Mouse (Mus musculus): ENCODE results near the gene Tarbp2.
A peak's percentile ranks its signal among the peaks of the same experiment; 100 is the strongest.

Gene Tarbp2

GRCm38 (mm10) chr15:102505073-102505769 is 12.8 kb upstream of the Tarbp2 start:
- no peak for DNase-seq (ENCODE audit: low read depth in 1 of 2, low spot score in 2 of 2)

DNA sequence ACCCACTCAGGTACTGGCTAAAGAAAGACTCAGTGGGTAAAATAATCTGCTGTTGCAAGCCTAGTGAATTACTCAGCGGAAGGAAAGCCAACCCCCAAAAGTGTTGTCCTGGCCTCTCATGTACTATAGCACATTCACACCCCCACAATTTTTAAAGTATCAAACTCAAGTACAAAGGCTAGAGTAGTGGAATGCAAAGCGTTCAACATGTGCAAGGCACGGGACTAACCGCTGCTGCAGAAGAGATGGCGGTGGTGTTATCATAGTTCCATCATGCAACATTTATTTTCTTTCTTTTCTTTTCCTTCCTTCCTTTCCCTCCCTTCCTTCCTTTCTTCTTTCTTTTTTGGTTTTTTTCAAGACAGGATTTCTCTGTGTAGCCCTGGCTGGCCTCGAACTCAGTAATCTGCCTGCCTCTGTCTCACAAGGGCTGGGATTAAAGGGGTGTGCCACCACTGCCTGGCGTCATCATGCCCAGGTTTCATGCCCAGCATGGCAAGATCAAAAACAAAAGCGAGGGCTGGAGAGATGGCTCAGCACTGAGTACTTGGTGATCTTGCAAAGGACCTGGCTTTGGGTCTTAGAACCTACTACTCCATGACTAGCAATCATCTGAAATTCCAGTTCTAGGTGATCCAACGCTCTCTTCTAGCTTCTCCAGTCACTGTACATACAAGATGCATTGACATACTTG is 12.1 kb upstream of the Tarbp2 start:
- no peak for DNase-seq (ENCODE audit: low read depth in 1 of 2, low spot score in 2 of 2)

DNA sequence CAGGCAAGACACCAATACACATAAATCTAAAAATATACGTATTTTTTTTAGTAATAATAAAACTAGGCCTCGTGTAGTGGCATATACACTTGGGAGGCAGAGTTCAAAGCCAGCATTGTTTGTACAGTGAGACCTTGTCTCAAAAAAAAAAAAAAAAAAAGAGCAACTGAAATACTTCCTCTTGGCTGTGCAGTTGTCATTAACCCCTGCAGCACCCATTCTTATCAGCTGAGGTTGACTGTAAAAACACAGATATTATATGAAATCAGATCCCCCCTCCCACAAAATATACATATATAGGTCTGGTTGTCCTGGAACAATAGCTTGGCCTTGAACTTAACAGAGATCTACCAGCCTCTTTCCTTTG is 11.5 kb upstream of the Tarbp2 start:
- no peak for DNase-seq (ENCODE audit: low read depth in 1 of 2, low spot score in 2 of 2)

DNA sequence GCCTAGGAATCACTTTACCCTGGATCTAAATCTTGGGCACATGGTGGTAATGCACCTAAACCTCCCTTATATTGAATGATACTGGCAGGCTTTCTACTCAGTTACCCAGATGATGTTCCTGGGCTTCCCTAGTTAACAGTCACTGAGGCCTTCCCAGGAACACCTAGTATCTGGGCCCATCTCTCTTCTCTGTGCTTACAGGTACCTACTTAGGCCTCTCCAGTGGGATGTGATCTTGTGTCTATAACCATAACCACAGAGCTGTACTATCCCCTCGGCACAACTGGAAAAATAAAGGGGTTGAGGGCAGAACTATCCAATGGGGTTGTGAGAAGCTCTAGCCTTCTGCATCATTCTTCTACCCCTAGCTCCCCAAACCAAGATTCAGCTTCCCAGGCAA is 11.1 kb upstream of the Tarbp2 start:
- DNase-seq (ENCODE audit: low read depth in 1 of 2, low spot score in 2 of 2) = no peak

- DNase-seq (ENCODE audit: low read depth in 1 of 2, low spot score in 2 of 2) = no peak
These were observed 10.4 kb upstream of the Tarbp2 start for GRCm38 (mm10) chr15:102507561-102507960.

- no peak for DNase-seq (ENCODE audit: low read depth in 1 of 2, low spot score in 2 of 2)
These were observed 9.7 kb upstream of the Tarbp2 start for GRCm38 (mm10) chr15:102508336-102508735.

DNA sequence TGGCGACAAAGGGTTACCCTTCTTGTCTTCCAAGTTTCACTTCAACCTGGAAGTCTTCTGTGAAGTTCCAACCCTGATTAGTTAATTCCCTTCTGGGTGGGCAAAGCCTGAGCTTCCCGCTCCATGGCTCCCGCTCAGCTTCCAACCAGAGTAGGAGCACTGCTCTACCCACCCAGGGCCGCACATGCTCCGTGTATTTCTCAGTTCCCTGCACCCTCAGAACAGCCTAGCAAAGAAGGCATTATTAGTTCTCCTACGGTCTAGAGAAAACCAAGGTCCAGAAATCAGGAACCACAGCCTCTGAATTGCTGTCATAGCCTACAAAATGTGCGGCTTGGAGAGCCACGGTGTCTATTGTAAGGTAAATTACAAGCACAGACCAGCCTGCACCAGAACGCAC is 7.9 kb upstream of the Tarbp2 start:
- DNase-seq (ENCODE audit: low read depth in 1 of 2, low spot score in 2 of 2) = no peak

DNA sequence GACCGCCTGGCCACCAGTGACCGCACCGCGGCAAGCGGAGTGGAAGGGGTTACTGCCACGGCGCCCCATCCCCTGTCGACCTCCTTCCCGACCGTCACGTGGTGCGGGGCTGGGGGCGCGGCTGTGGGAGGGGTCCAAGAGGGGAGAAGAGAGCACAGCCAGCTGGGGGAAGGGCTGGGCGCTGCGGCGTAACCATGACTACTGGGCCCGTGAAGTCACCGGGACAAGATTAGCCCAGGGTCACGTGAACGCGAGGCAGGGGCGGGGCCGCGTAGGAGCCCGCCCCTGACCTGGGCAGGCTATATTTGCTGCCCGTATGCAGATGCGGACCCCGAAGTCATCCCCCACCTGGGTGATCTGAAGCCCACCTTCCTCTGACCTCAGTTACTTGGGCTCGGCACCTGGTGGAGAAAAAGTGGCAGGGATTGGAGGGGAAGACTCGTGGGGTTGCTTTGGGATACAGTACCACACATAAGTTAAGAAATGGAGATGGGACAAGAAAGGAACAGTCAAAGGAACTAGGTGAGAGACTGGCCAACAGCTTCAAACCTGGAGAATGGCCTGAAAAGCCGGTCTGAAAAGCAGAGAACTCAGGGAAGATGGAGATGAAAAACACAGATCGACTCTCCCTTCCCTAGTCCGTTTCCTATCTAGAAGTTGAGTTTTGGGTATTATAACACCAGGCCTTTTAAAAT is 7.3 kb upstream of the Tarbp2 start:
- DNase-seq (ENCODE audit: low read depth in 1 of 2, low spot score in 2 of 2) = peak in 1 of 2 experiments; percentile 47

DNA sequence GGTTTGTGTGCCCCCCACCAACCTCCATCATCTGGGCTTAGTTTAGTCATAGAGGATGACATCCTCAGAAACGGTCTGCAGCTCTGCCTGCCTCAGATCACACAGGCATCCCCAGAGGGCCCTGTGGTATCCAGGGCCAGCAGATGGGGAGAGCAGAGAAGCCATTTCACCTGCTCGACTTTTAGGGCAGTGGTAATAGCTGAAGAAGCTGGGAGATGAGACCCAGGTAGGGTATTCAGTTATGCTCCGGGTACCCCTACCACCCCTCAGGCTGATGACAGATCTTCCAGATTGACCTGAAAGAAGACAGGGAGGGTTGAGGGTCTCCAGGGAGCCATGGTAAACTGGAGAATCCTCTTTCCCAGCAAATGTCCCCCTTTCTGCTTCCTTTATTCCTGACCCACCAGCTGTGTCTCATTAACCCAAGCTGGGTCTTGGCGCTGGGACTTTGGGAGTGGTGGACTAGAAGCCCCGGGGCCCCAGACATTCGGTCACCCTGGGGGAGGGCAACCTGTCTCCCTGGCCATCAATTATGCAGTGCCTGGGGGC is 6.6 kb upstream of the Tarbp2 start:
- DNase-seq (ENCODE audit: low read depth in 1 of 2, low spot score in 2 of 2) = no peak

DNA sequence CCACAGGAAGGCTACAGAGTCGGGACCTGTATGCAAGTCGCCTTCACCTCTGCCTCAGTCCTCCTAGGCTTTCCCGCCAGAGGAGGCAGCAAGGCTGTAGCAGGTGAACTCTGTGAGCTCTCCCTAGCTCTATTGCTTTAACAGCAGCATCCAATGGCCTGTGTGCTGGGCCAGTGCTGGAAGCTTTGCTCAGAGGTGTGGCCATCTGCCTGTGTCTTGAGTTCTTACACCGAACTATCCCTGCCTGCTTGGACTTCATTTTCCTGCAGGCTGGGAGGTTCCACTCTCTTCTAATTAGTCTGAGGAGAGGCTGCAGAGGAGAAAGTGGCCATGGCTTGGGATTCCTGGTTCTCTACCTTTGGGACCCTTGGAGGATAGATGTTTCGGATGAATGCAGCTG is 6.0 kb upstream of the Tarbp2 start:
- no peak for DNase-seq (ENCODE audit: low read depth in 1 of 2, low spot score in 2 of 2)

DNA sequence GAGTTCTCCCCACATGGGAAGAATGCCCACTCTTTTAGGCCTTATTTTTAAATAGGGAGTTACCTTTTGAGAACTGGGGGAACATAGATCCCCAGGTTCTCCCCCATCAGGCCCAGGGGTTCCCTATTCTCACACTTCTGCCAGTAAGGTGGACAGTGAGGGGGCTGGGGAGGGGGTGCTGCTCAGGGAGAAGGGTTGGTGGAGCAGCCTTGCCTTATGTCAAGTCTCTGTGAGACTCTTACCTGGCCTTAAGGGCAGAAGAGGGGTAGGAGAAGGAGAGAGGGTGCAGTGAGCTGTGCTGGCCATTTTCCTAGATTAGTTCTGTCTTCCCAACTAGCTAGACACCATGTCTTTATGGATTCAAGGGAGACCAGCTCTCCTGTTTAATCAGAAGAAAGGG is 5.5 kb upstream of the Tarbp2 start:
- DNase-seq (ENCODE audit: low read depth in 1 of 2, low spot score in 2 of 2) = no peak

GRCm38 (mm10) chr15:102513004-102513403 is 5.0 kb upstream of the Tarbp2 start:
- no peak for DNase-seq (ENCODE audit: low read depth in 1 of 2, low spot score in 2 of 2)

DNA sequence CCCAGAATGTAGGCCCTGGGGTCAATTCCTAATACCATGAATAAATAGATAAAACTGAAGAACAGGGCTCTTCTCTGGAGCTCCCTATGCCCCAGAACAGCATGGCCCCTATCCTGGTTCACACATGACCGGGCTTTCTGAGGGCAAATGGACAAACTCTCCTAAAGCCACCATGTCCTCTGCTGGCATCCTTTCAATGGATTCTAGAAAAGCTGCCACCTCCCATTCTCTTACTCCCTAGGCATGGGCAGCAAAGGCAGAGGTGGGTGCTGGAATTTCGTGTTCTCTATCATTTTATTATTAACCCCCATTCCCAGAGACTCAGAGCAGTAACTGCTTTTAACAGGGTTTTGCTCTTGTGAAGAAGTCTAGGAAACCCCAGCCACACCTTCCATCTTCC is 2.7 kb upstream of the Tarbp2 start:
- DNase-seq (ENCODE audit: low read depth in 1 of 2, low spot score in 2 of 2) = no peak

GRCm38 (mm10) chr15:102515791-102516190 is 2.2 kb upstream of the Tarbp2 start:
- no peak for DNase-seq (ENCODE audit: low read depth in 1 of 2, low spot score in 2 of 2)

DNA sequence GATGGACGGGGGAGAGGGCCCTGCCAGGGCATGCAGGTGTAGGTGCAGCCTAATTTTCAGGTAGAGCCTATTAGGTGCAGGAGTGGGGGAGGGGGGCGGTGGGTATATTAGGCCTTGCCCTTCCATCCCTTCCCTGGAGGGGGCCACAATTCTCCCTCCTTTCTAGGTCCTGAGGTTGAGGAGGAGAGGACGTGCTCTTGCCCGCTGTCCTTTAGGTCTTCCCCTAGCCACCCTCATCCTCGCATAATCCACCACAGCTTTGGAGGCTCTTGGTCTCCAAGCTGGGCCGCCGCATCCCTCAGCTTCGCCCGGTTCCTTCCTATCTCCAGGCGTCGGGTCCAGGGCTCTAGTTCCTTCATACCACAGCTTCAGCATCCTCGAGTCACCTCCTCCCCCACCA is 1.7 kb upstream of the Tarbp2 start:
- no peak for DNase-seq (ENCODE audit: low read depth in 1 of 2, low spot score in 2 of 2)

DNA sequence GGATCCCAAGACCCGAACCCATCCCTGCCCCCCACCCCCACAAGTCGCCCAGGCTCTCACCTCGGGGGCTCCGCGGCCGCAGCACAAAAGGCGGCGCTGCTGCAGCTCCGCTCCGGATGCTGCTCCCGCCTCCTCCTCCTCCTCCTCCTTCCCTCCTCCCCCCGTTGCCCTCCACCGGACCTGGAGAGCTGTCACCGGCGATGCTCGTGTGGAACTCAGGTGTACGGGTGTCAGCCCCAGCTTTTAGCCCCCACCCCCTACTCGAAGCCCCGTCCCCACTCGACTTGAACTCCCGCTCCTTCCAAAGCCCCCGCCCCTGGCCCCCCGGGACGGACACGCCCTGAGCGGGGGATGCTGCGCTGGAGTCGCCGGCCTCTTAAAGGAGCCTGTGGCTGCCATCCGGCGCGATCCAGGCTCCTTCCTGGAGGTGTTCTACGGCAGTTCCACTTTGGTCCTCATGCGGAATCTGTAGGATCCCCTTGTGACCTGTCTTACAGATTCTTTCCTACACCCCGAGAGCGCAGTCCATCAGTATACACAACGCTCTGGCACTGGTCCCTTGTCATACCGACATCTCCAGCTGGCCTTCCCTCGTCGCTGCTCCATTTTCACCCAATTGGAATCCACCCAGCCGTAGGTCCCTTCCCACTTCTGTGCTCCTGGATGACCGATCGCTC is 1.1 kb upstream of the Tarbp2 start, which contains the start of gene Map3k12:
TSS of gene Map3k12 (minus strand) at position 337 of the 677 bp plus-strand sequence.
- DNase-seq (ENCODE audit: low read depth in 1 of 2, low spot score in 2 of 2) = no peak

GRCm38 (mm10) chr15:102517631-102517975 is 389 bp upstream of the Tarbp2 start:
- no peak for DNase-seq (ENCODE audit: low read depth in 1 of 2, low spot score in 2 of 2)

DNA sequence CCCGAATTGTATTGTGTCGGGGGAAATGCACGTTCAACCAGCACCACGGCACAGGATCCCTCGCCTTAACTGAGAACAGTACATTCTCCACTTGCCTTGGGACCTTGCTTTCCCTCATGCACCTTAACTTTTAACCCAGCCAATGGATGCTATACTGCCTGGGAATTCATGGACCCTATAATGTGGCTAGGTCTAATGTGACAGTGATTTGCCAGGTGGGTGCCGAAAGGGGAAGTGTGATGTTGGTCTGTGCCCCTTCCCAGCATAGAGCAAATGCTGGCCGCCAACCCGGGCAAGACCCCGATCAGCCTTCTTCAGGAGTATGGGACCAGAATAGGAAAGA is 838 bp downstream of the Tarbp2 start:
- no peak for DNase-seq (ENCODE audit: low read depth in 1 of 2, low spot score in 2 of 2)

GRCm38 (mm10) chr15:102519211-102520141 is 1.5 kb downstream of the Tarbp2 start:
- no peak for DNase-seq (ENCODE audit: low read depth in 1 of 2, low spot score in 2 of 2)

DNA sequence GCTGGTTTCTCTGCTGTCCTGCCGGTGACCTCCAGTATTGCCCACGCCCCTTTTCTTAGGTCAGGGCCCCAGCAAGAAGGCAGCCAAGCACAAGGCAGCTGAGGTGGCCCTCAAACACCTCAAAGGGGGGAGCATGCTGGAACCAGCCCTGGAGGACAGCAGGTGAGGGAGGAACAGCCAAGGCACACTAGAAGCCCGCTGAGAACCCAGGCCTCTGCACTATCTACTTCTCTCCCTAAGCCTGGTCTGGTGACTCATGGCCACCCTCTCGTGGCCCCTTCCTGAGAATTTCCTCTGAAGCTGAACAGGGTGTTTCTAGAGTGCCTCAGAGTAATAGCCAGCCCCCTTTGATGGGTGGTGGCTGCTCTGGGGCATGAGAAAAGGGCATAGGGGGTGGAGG is 2.4 kb downstream of the Tarbp2 start:
- no peak for DNase-seq (ENCODE audit: low read depth in 1 of 2, low spot score in 2 of 2)

- no peak for DNase-seq (ENCODE audit: low read depth in 1 of 2, low spot score in 2 of 2)
These were observed 3.5 kb downstream of the Tarbp2 start for GRCm38 (mm10) chr15:102521480-102521879.

Measured in monocyte, adult 2 months (primary cell).